Mouse (Mus musculus) CH12.LX (cell line): Measurements from ENCODE around the gene Kdm5b. TPM values are rescaled to one million over a fixed set of nuclear protein-coding genes. Genes with fewer than 3 reads are reported as not detected.

Experiments
- DNase-seq: peaks from one replicate; pipeline ENCODE4 v3.0.0-alpha.2; 2013; ENCODE audit errors: extremely low read depth
- H3K27ac ChIP-seq: 2 replicates; pipeline ENCODE4 v1.5.1; 2012; ENCODE audit warnings: low read depth, mild to moderate bottlenecking, control low read depth, moderate library complexity; ENCODE audit not compliant: insufficient read depth
- H3K27me3 ChIP-seq: replicated peaks from 2 replicates; pipeline ENCODE3; 2012; ENCODE audit warnings: inconsistent platforms
- H3K36me3 ChIP-seq, 2 experiments: replicated peaks in 1 of 2; 2 replicates each; pipeline versions ENCODE3 to v1.6.1; 2012; ENCODE audit warnings: inconsistent platforms in 1 of 2, low read length in 1 of 2, mild to moderate bottlenecking in 1 of 2, mixed read lengths in 1 of 2, moderate library complexity in 1 of 2; ENCODE audit not compliant: control insufficient read depth in 1 of 2, insufficient read depth in 1 of 2
- H3K4me1 ChIP-seq, 2 experiments: 2 replicates each; pipeline ENCODE4 v1.6.1; 2012; ENCODE audit warnings: inconsistent platforms in 1 of 2, moderate library complexity in 1 of 2; ENCODE audit not compliant: insufficient read depth in 2 of 2, control insufficient read depth in 1 of 2
- H3K4me2 ChIP-seq: 2 replicates; pipeline ENCODE4 v1.6.1; 2012; ENCODE audit warnings: low read depth, mild to moderate bottlenecking, control low read depth; ENCODE audit not compliant: poor library complexity, insufficient read depth, severe bottlenecking
- H3K4me3 ChIP-seq, 3 experiments: fragments of 150-350 bp in 1 of 3; sonication (generic) in 1 of 3; replicated peaks in 1 of 3; 2 replicates each; pipeline versions ENCODE3 to v1.5.1; 2011 to 2012; ENCODE audit warnings: low read depth in 2 of 3, low read length in 2 of 3, mild to moderate bottlenecking in 2 of 3, moderate library complexity in 2 of 3, control low read depth in 1 of 3, improper control_type of control experiment in 1 of 3, inconsistent platforms in 1 of 3, mixed read lengths in 1 of 3; ENCODE audit not compliant: poor library complexity in 1 of 3
- H3K79me2 ChIP-seq: replicated peaks from 2 replicates; pipeline ENCODE4 v1.6.1; 2012; ENCODE audit warnings: mild to moderate bottlenecking, moderate library complexity; ENCODE audit not compliant: control insufficient read depth, poor library complexity, insufficient read depth, severe bottlenecking; ENCODE audit errors: extremely low read depth
- H3K9ac ChIP-seq: 2 replicates; pipeline ENCODE4 v1.6.1; 2012; ENCODE audit warnings: low read depth, mild to moderate bottlenecking, control low read depth, moderate library complexity; ENCODE audit not compliant: insufficient read depth
- H3K9me3 ChIP-seq: replicated peaks from 2 replicates; pipeline ENCODE3; 2012; ENCODE audit warnings: low read length, inconsistent platforms, mixed read lengths
- BHLHE40 ChIP-seq: IDR thresholded peaks from 2 replicates; pipeline ENCODE4 v1.6.1; 2011; ENCODE audit warnings: mild to moderate bottlenecking, low read depth, low read length, improper control_type of control experiment
- CHD1 ChIP-seq: IDR thresholded peaks from 2 replicates; pipeline ENCODE4 v1.6.1; 2012; ENCODE audit warnings: low read depth, low read length, improper control_type of control experiment, inconsistent platforms
- CHD2 ChIP-seq: IDR thresholded peaks from 2 replicates; pipeline ENCODE4 v1.6.1; 2011; ENCODE audit warnings: low read length, improper control_type of control experiment
- CTCF ChIP-seq, 2 experiments: IDR thresholded peaks in 1 of 2; conservative IDR thresholded peaks in 1 of 2; 2 replicates each; pipeline ENCODE4 v1.5.1; 2011 to 2012; ENCODE audit warnings: low read depth in 2 of 2, low read length in 2 of 2, improper control_type of control experiment in 1 of 2, inconsistent platforms in 1 of 2, mild to moderate bottlenecking in 1 of 2, moderate library complexity in 1 of 2
- ETS1 ChIP-seq: conservative IDR thresholded peaks from 2 replicates; pipeline ENCODE4 v1.6.1; 2012; ENCODE audit warnings: low read depth, mild to moderate bottlenecking, inconsistent platforms, low read length, improper control_type of control experiment, moderate library complexity
- HCFC1 ChIP-seq: IDR thresholded peaks from 2 replicates; pipeline ENCODE4 v1.6.1; 2012; ENCODE audit warnings: low read depth, mild to moderate bottlenecking, inconsistent platforms, low read length, improper control_type of control experiment
- IRF4 ChIP-seq: IDR thresholded peaks from 2 replicates; pipeline ENCODE4 v1.6.1; 2014; ENCODE audit warnings: low read depth, mild to moderate bottlenecking, inconsistent platforms, low read length, improper control_type of control experiment
- MAFK ChIP-seq: IDR thresholded peaks from 2 replicates; pipeline ENCODE4 v1.6.1; 2011; ENCODE audit warnings: low read length, improper control_type of control experiment; ENCODE audit not compliant: insufficient replicate concordance
- MAX ChIP-seq: IDR thresholded peaks from 2 replicates; pipeline ENCODE4 v1.6.1; 2011; ENCODE audit warnings: low read length, improper control_type of control experiment
- MXI1 ChIP-seq: IDR thresholded peaks from 2 replicates; pipeline ENCODE4 v1.6.1; 2011; ENCODE audit warnings: mild to moderate bottlenecking, low read depth, low read length, improper control_type of control experiment
- POLR2A ChIP-seq: IDR thresholded peaks from 2 replicates; pipeline ENCODE4 v1.6.1; 2011; ENCODE audit warnings: low read depth, mild to moderate bottlenecking, improper control_type of control experiment, low read length
- POLR2AphosphoS2 ChIP-seq: IDR thresholded peaks from 2 replicates; pipeline ENCODE4 v1.6.1; 2011; ENCODE audit warnings: low read depth, low read length, improper control_type of control experiment
- RAD21 ChIP-seq: IDR thresholded peaks from 2 replicates; pipeline ENCODE4 v1.6.1; 2011; ENCODE audit warnings: low read depth, mild to moderate bottlenecking, low read length, improper control_type of control experiment, moderate library complexity
- RCOR1 ChIP-seq: conservative IDR thresholded peaks from 2 replicates; pipeline ENCODE4 v1.6.1; 2012; ENCODE audit warnings: low read depth, mild to moderate bottlenecking, inconsistent platforms, low read length, improper control_type of control experiment
- TBP ChIP-seq: conservative IDR thresholded peaks from 2 replicates; pipeline ENCODE4 v1.6.1; 2011; ENCODE audit warnings: low read depth, low read length, improper control_type of control experiment
- TCF12 ChIP-seq: IDR thresholded peaks from 2 replicates; pipeline ENCODE4 v1.6.1; 2014; ENCODE audit warnings: low read depth, mild to moderate bottlenecking, inconsistent platforms, low read length, improper control_type of control experiment
- UBTF ChIP-seq: IDR thresholded peaks from 2 replicates; pipeline ENCODE4 v1.6.1; 2012; ENCODE audit warnings: low read depth, mild to moderate bottlenecking, inconsistent platforms, low read length, improper control_type of control experiment, moderate library complexity
- ZKSCAN1 ChIP-seq: IDR thresholded peaks from 2 replicates; pipeline ENCODE4 v1.6.1; 2012; ENCODE audit warnings: low read depth, inconsistent platforms, low read length, improper control_type of control experiment, borderline replicate concordance
- ZMIZ1 ChIP-seq: IDR thresholded peaks from 2 replicates; pipeline ENCODE4 v1.6.1; 2012; ENCODE audit warnings: low read depth, mild to moderate bottlenecking, inconsistent platforms, low read length, improper control_type of control experiment
- ZNF384 ChIP-seq: IDR thresholded peaks from 2 replicates; pipeline ENCODE4 v1.6.1; 2012; ENCODE audit warnings: low read depth, low read length, improper control_type of control experiment, inconsistent platforms
- dilution Hi-C: fragments of 300-500 bp; cut with MboI; formaldehyde crosslinking; loops from 2 replicates; pipeline ENCODE4 v1.14.3; 2020; ENCODE audit warnings: low sequenced_read_pairs; ENCODE audit not compliant: extremely low pct_unique_long_range_greater_than_20kb, extremely low pct_ligation_motif_present
- in situ Hi-C: fragments of 300-500 bp; cut with MboI; formaldehyde crosslinking; loops from 3 replicates; pipeline ENCODE4 v1.14.3; 2019; ENCODE audit warnings: low sequenced_read_pairs, low pct_ligation_motif_present, low pct_unique_long_range_greater_than_20kb, mixed read lengths
- polyA plus RNA-seq: library from polyadenylated mRNA; unstranded; fragments of >175 nt; gene quantifications from 2 replicates; pipeline ENCODE4 v1.2.1, GENCODE M21; 2012; ENCODE audit warnings: low read depth; ENCODE audit not compliant: insufficient read length
- total RNA-seq, 2 experiments: library from RNA; depleted of rRNA; stranded (reverse); fragments of 300-350 nt in 1 of 2; fragments of >200 nt in 1 of 2; gene quantifications; 2 replicates each; pipeline ENCODE4 v1.2.3; 2012 to 2014

Kdm5b gene
- total and polyA plus RNA-seq, 3 experiments, result 1.9 to 14.3 (median 4.1) TPM

DNA sequence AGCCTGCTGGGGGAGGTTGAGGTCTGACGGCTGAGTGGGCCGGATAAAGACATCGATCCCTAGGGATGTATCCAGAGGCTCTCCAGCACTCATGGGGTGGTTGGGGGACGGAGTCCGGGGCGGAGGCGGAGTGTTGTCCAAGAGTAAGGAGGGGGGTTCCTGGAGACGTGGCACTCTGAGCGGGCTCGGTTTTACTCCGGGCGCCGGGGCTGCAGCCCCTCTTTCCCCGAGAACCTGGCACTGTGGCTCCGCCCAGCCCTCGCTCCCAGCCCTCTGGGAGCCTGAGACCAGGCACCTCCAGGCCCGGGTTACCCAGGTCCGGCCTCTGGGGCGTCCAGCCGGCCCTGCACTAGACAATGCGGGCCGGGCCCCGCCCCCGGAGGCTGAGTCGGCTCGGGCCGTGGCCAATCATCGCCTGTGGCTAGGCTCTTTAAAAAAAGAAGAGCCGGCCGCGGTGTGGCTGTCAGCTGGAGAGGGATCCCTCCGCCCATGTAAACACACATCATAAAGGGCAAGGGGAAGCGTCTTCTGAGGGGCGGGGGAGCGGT, 3.2 kb upstream of the Kdm5b start (continued):
- TF ChIP-seq UBTF (0 out of 2 replicates have a peak, but pooled peaks have one; percentile 36), CTCF (conservative IDR thresholded peaks at IDR 0.05 in 1 of 2, IDR thresholded peaks at IDR 0.05 in 1 of 2; ENCODE audit: low read depth in 2 of 2, low read length in 2 of 2) (no peak), ZNF384 (no peak), HCFC1 (peak; percentile 62), BHLHE40 (peak; percentile 25; the same call in 1 of the 2 replicates), TBP (0 out of 2 replicates have a peak, but pooled peaks have one; percentile 24), POLR2A (peak; percentile 84), MXI1 (peak; percentile 96), MAX (peak; percentile 85), CHD2 (peak; percentile 81), ZMIZ1 (peak; percentile 54; the same call in 1 of the 2 replicates)
- TF ChIP-seq, all 38 proteins: peak for 19

DNA sequence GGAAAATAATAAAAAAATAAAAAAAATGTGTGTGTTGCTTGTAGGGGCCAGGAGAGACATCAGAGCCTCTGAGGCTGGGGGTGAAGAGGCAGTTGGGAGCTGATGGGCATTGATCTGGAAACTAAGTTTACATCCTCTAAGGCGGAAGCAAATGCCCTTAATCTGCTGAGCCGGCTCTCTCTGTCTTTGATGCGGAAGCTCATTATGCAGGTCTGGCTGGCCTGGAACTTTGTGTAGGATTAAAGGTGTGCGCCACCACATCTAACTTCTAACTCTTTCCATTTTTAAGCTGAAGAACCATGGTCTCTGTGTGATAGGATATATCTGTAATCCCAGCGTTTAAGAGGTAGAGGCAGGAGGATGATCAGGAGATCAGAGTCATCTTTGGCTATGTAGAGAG, 1.5 kb upstream of the Kdm5b start:
- in situ Hi-C loops (no loop called here), dilution Hi-C loops (no loop called here)
- Histone ChIP-seq H3K27ac (no peak overlapping the region), H3K27me3 (peaks cover 34% of the 10 kb centered on the region), H3K9ac (no peak overlapping the region), H3K9me3 (no peaks in the 10 kb centered on the region), H3K4me1 (peaks cover 2 to 19% of the 10 kb centered on the region in 2 experiments; a peak in 3 of 4 replicates), H3K79me2 (peaks cover 30% of the 10 kb centered on the region), H3K4me2 (no peak overlapping the region), H3K4me3 (no peak overlapping the region), H3K36me3 (no peaks in the 10 kb centered on the region)
- DNase-seq, result no peak
- TF ChIP-seq HCFC1 (no peak), ETS1 (no peak), RAD21 (no peak), IRF4 (no peak), MAFK (no peak), CHD2 (no peak), UBTF (no peak), ZKSCAN1 (no peak), RCOR1 (no peak), TCF12 (no peak), MXI1 (no peak), CHD1 (no peak), MAX (no peak), POLR2AphosphoS2 (no peak)
